Mouse (Mus musculus) lung, adult 2 months (tissue): ENCODE data around the gene Trp53bp2. TPM values are rescaled to one million over a fixed set of nuclear protein-coding genes. Genes with fewer than 3 reads are reported as not detected.

ENCODE experiments used
- DNase-seq: peaks from one replicate; pipeline ENCODE4 v3.0.0; 2022
- H3K4me1 ChIP-seq: fragments of 200-500 bp; 2 replicates; pipeline ENCODE4 v1.6.1; 2011; ENCODE audit warnings: low read length; ENCODE audit not compliant: control insufficient read depth, insufficient read depth
- H3K4me3 ChIP-seq: fragments of 200-500 bp; replicated peaks from 2 replicates; pipeline ENCODE3; 2011; ENCODE audit warnings: low read depth, mild to moderate bottlenecking, control low read depth, low read length; ENCODE audit errors: extremely low read depth
- CTCF ChIP-seq: fragments of 200-500 bp; IDR thresholded peaks from 2 replicates; pipeline ENCODE4 v1.5.1; 2011; ENCODE audit warnings: mild to moderate bottlenecking, low read length, control low read depth; ENCODE audit not compliant: insufficient read depth
- POLR2A ChIP-seq: fragments of 200-500 bp; IDR thresholded peaks from 2 replicates; pipeline ENCODE4 v1.6.1; 2011; ENCODE audit warnings: low read depth, mild to moderate bottlenecking, control low read depth, low read length, borderline replicate concordance; ENCODE audit errors: extremely low read depth
- WGBS: fragments of 180-500 bp; shearing (Covaris S2); methylation state at CpG from one replicate; pipeline ENCODE4 v1.1.7; 2018; 5-methylcytosine and 5-hydroxymethylcytosine counted together
- polyA plus RNA-seq: library from polyadenylated mRNA; depleted of rRNA; stranded (reverse); fragments of >200 nt; gene quantifications from 2 replicates; pipeline ENCODE4 v1.2.3, GENCODE M21; 2012

Gene Trp53bp2
- polyA plus RNA-seq, 1 experiment: 43.0 TPM

- 86% methylated on average over 7 of the region's 7 CpGs for WGBS
- no peak for DNase-seq
- H3K4me3 ChIP-seq: no peak overlapping the region
Measured at GRCm38 (mm10) chr1:182481138-182481537, 72.2 kb downstream of the Trp53bp2 start.

GRCm38 (mm10) chr1:182481646-182482295 is 72.8 kb downstream of the Trp53bp2 start:
- no peak for TF ChIP-seq POLR2A
- 67% methylated on average over 10 of the region's 10 CpGs for whole genome bisulfite sequencing
- H3K4me3 ChIP-seq: no peak overlapping the region
- no peak for DNase-seq
- no peaks in the 10 kb centered on the region for H3K4me1 ChIP-seq

More at GRCm38 (mm10) chr1:182481138-182481537, 72.2 kb downstream of the Trp53bp2 start:
- TF ChIP-seq POLR2A (no peak), CTCF (no peak)
- H3K4me1 ChIP-seq: no peaks in the 10 kb centered on the region

- H3K4me1 ChIP-seq: no peaks in the 10 kb centered on the region
- 80% methylated on average over 14 of the region's 14 CpGs for WGBS
Measured at GRCm38 (mm10) chr1:182482991-182483909, 74.3 kb downstream of the Trp53bp2 start.

GRCm38 (mm10) chr1:182483910-182484274 is 74.9 kb downstream of the Trp53bp2 start:
- Histone ChIP-seq H3K4me1 (no peaks in the 10 kb centered on the region), H3K4me3 (no peak overlapping the region)
- no peak for DNase-seq
- 81% methylated on average over 12 of the region's 12 CpGs for WGBS
- TF ChIP-seq CTCF: no peak
- no peak for TF ChIP-seq POLR2A

More at GRCm38 (mm10) chr1:182482991-182483909, 74.3 kb downstream of the Trp53bp2 start:
- TF ChIP-seq POLR2A: no peak
- DNase-seq: no peak
- H3K4me3 ChIP-seq: no peak overlapping the region

- H3K4me1 ChIP-seq: peaks cover 7% of the 10 kb centered on the region
- no peak for DNase-seq
- no peak overlapping the region for H3K4me3 ChIP-seq
- WGBS: 96% methylated on average over 10 of the region's 10 CpGs
- no peak for TF ChIP-seq POLR2A
- no peak for TF ChIP-seq CTCF
Measured at GRCm38 (mm10) chr1:182488503-182488902, 79.5 kb downstream of the Trp53bp2 start.

GRCm38 (mm10) chr1:182489803-182490452 is 81.0 kb downstream of the Trp53bp2 start:
- Histone ChIP-seq H3K4me1 (peaks cover 13% of the 10 kb centered on the region), H3K4me3 (no peak overlapping the region)
- 8% methylated on average over 21 of the region's 21 CpGs for WGBS
- peak; percentile 34; the same call in 1 of the 2 replicates for TF ChIP-seq POLR2A
- peak; percentile 53 for TF ChIP-seq CTCF
- peak; percentile 91 for DNase-seq

- 88% methylated on average over 7 of the region's 7 CpGs for WGBS
- no peak for DNase-seq
- H3K4me3 ChIP-seq: no peak overlapping the region
- peak; percentile 13; the same call in 1 of the 2 replicates for TF ChIP-seq CTCF
- no peak for TF ChIP-seq POLR2A
- H3K4me1 ChIP-seq: peaks cover 15% of the 10 kb centered on the region
Measured at GRCm38 (mm10) chr1:182490568-182490967, 81.6 kb downstream of the Trp53bp2 start.

- Histone ChIP-seq H3K4me3 (no peak overlapping the region), H3K4me1 (peaks cover 18% of the 10 kb centered on the region)
- DNase-seq: no peak
- 55% methylated on average over 6 of the region's 6 CpGs for WGBS
- TF ChIP-seq CTCF: no peak
- TF ChIP-seq POLR2A: no peak
Measured at GRCm38 (mm10) chr1:182491839-182492238, 82.9 kb downstream of the Trp53bp2 start.

- Histone ChIP-seq H3K4me1 (peaks cover 30% of the 10 kb centered on the region), H3K4me3 (no peak overlapping the region)
- 50% methylated on average over 17 of the region's 17 CpGs for WGBS
- TF ChIP-seq CTCF (no peak), POLR2A (no peak)
- no peak for DNase-seq
Measured at GRCm38 (mm10) chr1:182494285-182495145, 85.5 kb downstream of the Trp53bp2 start.
